Mouse (Mus musculus): Measurements from ENCODE around the gene Tmem164.
A peak's percentile ranks its signal among the peaks of the same experiment; 100 is the strongest.
"Not testable (repeated sequence)": the region's sequence is repeated elsewhere in the genome, so short reads cannot be mapped to it uniquely, and the experiment has no call there.

Tmem164 gene

DNA sequence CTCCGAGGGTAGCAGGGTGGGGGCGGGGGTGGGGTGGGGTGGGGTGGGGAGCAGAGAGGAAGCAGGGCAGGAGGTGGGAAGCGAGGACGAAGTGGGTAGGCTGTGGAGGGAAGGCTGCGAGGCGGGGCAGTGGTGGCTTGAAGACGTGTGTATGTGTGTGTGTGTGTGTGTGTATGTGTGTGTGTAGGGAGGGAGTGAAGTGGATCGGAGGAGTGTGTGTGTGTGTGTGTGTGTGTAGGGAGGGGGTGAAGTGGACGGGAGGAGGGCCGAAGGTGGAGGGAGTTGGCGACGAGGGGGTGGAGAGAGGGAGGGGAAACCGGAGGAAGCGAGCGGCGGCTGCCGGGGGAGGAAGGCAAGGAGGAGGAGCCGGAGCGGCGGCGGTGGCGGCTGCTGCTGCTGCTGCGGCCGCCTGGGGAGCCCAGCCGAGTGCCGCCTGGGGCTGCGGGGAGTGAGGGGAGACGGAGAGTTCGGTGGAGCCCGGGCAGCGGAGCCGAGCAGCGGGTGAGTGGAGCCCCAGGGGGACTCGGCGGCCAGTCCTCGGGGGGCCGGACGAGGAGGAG is at the start of gene Tmem164:
TSS of gene Tmem164 (plus strand) at position 351 of the 560 bp plus-strand sequence.
- peak; percentile 87 for DNase-seq (ENCODE audit: low read depth, low spot score)

- not testable (repeated sequence) for DNase-seq (ENCODE audit: low read depth, low spot score)
Observed at GRCm38 (mm10) chrX:142632990-142633389, 48.2 kb upstream of the Tmem164 start.

- DNase-seq (ENCODE audit: low read depth, low spot score) = no peak
Observed at GRCm38 (mm10) chrX:142647202-142647601, 34.0 kb upstream of the Tmem164 start.

DNA sequence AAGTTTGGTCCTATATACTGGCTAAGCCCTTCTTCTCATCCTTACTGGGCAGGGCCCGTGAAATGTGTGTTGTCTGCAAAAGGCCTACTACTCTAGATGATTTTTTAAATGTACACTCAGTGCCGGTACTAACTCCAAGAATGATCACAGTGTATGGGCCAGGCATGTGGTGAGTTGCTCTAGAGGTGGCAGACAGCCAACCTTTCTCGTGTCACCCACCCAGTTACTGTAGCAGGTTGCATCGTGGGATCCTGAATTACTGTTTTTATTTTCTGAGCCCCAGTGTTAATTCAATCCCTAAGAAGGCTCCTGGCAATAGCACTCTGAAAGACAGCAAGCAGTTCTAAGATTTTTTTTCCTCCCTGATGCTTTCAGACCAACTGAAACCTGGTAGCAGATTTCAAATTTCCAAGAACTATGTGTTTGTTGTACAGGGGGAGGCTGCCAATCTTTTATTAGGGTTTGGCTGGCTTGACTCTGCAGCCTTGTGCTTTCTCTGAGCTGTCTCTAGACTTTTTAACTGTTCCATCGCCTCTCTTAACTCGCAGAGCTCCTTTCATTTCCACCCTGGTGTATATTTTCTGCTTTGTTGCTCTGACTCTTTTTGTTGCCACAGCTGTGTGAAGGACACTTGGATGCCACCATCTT is 31.0 kb upstream of the Tmem164 start:
- DNase-seq (ENCODE audit: low read depth, low spot score) = no peak

- DNase-seq (ENCODE audit: low read depth, low spot score) = no peak
Observed at GRCm38 (mm10) chrX:142664704-142665422, 16.3 kb upstream of the Tmem164 start.

- DNase-seq (ENCODE audit: low read depth, low spot score) = no peak
Observed at GRCm38 (mm10) chrX:142665423-142665805, 15.8 kb upstream of the Tmem164 start.

DNA sequence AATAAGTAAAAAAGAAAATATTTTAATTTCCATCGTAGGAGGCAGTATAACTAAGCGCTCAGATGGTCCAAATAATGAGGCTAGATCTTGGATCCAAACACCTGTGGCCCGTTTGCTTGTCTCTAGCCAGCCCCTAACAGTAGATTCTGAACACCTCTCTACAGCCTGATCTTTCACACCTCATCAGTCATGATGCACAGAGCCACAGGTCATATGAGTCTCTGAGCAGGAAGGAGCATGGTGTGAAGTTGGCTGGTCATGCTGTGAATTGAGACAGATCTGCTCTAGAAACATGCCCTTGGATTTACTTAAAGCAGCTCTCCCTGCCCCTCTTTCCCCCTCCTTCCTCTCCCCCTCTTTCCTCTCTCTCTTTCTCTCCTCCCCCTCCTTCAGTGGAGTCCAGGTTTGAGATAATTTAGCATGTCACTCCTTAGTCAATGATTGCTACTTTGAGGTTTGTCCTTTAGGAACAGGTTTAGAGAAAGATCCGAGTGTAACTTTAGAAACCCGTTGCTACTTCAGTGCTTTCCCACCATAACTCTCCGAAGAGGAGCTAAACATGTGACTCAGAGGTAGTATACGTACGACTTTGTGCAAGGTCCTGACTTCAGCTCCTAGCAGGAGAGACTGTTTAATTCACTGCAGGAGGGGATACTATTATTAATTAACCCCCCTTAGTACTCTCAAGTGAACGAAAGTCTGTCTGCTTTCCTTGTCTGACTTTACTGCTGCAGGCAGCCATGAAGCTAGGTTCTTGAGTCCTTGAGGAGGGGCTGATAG is 11.7 kb upstream of the Tmem164 start:
- DNase-seq (ENCODE audit: low read depth, low spot score) = no peak

DNA sequence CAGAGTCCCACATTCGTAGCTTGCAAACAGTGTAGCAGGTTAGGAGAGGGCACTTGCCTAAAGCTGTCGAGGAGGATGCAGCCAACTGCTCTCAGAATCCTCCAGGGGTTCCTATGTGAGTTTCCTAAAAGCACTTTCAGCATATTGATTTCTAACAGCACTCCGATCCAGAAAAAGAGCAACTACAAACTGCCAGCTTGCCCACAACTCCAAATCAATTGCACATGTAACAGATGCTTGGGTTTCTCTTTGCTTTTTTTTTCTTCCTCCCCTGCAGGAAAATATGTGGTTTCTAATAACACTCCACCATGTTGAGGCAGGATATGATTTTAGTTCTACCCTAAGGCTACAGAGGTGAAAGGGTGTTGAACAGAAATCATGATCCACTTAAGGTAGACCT is 11.1 kb upstream of the Tmem164 start:
- DNase-seq (ENCODE audit: low read depth, low spot score) = no peak

GRCm38 (mm10) chrX:142671141-142671540 is 10.1 kb upstream of the Tmem164 start:
- no peak for DNase-seq (ENCODE audit: low read depth, low spot score)

- DNase-seq (ENCODE audit: low read depth, low spot score) = no peak
Observed at GRCm38 (mm10) chrX:142672701-142673100, 8.5 kb upstream of the Tmem164 start.

DNA sequence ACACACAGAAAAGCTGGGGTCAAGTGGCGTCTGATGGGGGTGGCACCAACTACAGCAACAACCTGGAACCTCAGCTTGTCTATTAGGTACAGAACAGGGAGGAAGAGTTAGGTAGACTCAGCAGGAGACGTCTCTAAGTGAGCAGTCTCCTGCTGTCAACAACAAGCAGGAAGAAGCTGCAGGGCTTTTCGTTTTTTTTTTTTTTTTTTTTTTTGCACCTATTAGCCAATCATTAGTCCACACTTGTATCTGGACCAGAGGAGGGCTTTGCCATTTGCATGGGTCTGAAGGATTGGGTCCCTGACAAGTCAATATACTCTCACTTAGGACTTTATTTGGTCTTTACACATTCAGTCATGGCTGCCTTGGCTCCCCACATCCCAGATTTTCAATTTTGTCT is 4.0 kb upstream of the Tmem164 start:
- DNase-seq (ENCODE audit: low read depth, low spot score) = no peak

GRCm38 (mm10) chrX:142678499-142679474 is 2.4 kb upstream of the Tmem164 start:
- DNase-seq (ENCODE audit: low read depth, low spot score) = no peak

GRCm38 (mm10) chrX:142679502-142680250 is 1.5 kb upstream of the Tmem164 start:
- DNase-seq (ENCODE audit: low read depth, low spot score) = peak; percentile 5

DNA sequence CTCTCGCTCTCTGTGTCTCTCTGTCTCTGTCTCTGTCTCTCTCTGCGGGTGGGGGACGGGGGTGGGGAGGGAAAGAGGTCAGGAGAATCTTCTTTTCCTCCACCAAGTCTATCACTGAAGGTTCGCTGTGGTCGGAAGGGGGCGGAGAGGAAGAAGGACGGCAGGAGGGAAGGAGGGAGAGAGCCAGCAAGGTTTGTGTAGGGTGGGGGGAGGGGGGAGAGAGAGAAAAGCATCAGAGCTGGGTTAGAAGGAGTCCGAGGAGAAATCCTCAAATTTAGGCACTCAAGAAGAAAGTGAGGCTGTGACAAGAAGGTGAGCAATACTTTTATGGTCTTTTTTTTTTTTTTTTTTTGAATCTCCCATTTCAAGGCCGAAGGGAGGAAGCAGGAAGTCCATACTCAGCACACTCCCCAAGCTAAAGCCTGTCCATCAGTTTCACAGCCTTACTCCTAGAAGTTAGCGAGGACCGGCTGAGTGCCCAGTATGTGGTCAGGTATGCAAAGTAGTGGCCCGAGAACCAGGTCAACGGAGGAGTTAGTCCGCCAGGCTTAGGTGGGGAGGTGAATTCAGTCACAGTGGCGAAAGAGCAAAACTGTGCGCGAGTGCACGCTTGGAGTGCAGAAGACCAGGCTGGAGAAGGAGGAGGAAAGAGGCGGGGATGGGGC is 683 bp upstream of the Tmem164 start:
- no peak for DNase-seq (ENCODE audit: low read depth, low spot score)

DNA sequence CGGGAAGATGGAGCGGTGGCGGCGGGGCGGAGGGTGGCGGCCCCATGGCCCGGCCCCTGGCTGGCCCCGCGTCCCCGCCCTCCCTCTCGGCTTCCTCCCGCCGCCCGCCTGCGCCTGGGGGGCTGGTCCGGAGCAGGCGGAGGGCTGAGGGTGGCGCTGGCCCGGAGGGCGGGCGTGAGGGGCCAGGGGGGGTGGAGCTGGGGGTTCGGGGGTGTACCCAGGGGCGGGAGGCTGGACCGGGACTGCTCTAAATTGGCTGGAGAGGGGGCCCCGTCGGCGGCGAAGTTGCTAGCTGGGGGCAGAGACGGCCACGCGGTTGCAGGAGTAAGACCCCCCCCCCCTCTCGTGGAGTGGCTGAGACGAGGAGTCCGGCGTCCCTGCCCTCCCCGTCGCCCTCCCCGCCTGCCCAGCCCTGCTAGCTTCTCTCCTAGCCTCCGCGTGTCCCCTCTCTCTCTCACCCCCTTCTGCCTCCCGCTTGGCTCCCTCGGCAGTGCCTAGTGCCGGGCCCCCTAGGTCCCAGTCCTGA is 473 bp downstream of the Tmem164 start:
- DNase-seq (ENCODE audit: low read depth, low spot score) = no peak

DNA sequence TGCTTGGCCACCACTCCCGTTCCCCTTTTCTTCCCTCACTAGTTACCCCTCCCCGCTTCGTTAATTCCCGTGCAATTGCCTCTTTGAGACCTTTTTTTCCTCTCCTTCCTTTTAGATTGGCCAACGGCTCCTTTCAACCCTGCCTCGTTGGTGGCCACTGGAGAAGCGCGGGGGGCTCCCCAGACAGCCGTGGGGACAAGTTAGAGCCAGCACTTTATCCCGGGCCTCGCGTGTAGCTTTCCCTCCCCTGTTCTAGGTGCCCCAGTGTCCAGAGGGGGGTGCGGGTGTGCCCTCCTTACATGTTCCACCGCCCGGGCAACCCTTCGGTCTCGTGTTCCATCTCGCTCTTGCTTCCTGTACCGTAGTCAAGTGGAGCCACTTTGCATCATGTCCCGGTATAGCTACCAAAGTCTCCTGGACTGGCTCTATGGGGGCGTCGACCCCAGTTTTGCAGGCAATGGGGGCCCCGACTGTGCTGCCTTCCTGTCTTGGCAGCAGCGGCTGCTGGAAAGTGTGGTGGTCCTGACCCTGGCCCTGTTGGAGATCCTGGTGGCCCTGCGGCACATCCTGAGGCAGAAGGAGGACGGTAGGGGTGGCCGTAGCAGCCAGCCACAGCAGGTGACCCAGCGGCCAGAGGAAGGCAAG is 1.1 kb downstream of the Tmem164 start:
- DNase-seq (ENCODE audit: low read depth, low spot score) = peak; percentile 18

DNA sequence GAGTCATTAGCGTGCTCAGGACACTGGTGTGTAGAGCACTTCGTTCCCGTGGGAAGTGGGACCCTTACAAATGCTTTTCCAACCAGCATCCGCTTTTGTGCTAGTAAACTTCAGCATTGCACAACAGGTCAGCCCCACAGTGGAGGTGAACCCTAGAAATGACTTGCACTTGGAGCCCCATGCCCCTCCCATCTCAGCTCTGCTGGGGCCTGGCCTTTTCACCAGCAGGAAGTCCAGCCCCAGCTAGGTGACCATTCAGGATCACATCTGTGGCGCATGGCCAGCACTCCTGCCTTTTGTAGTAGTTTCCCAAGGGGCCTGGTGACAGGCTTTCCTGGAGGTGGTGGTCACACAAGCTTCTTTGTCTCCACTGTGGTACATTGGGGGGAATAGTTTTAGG is 1.8 kb downstream of the Tmem164 start:
- DNase-seq (ENCODE audit: low read depth, low spot score) = no peak

- DNase-seq (ENCODE audit: low read depth, low spot score) = no peak
Observed at GRCm38 (mm10) chrX:142684674-142685073, 3.5 kb downstream of the Tmem164 start.

DNA sequence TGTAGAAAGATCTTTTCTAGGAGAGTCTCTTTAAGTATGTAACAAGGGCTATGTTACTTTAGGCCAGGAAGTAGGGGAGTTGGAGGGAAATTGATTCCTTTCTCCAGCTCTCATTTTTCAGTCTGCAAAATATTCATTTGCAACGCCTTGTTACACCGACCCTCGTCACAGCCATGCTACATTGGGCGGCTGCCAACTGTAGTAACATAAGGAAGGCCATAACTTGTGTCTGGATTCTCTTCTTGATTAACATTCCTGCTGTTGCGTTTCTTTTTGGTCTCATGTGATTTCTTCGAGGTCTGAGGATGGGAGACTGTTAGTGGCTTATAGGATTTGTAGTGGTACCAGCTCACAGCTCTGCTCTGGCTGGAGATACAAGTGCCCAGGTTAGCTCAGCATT is 4.5 kb downstream of the Tmem164 start:
- DNase-seq (ENCODE audit: low read depth, low spot score) = no peak
